Mouse (Mus musculus) intestine, embryonic 14.5 days (tissue): ENCODE results near the gene Nxf7. TPM values are rescaled to one million over a fixed set of nuclear protein-coding genes. Genes with fewer than 3 reads are reported as not detected.
"Not testable (repeated sequence)": the region's sequence is repeated elsewhere in the genome, so short reads cannot be mapped to it uniquely, and the experiment has no call there.

Experiments
- ATAC-seq: fragments of 200-750 bp; cut with Nextera tagmentation; replicated peaks from 2 replicates; pipeline ENCODE4 v1.8.0; 2017; ENCODE audit warnings: low read depth, moderate number of reproducible peaks, moderate TSS enrichment, moderate library complexity; ENCODE audit not compliant: low FRiP score, low TSS enrichment
- DNase-seq: peaks from one replicate; pipeline ENCODE4 v3.0.0-alpha.2; 2018; ENCODE audit warnings: low spot score
- H3K27ac ChIP-seq: fragments of 300-500 bp; sonication (generic); 2 replicates; pipeline ENCODE4 v1.5.1; 2014; ENCODE audit warnings: low read depth, mild to moderate bottlenecking, control low read depth
- H3K27me3 ChIP-seq: fragments of 300-500 bp; sonication (generic); replicated peaks from 2 replicates; pipeline ENCODE4 v1.6.1; 2014; ENCODE audit warnings: low read length, control low read depth; ENCODE audit not compliant: control insufficient read depth, insufficient read depth
- H3K36me3 ChIP-seq: fragments of 300-500 bp; sonication (generic); 2 replicates; pipeline ENCODE4 v1.6.1; 2014; ENCODE audit warnings: low read length, control low read depth; ENCODE audit not compliant: control insufficient read depth, insufficient read depth
- H3K4me1 ChIP-seq: fragments of 300-500 bp; sonication (generic); replicated peaks from 2 replicates; pipeline ENCODE4 v1.6.1; 2014; ENCODE audit warnings: low read length, control low read depth, mixed read lengths; ENCODE audit not compliant: control insufficient read depth, insufficient read depth
- H3K4me2 ChIP-seq: fragments of 300-500 bp; sonication (generic); 2 replicates; pipeline ENCODE4 v1.6.1; 2014; ENCODE audit warnings: low read length
- H3K4me3 ChIP-seq: fragments of 300-500 bp; sonication (generic); 2 replicates; pipeline ENCODE4 v1.5.1; 2014; ENCODE audit warnings: low read depth, low read length, control low read depth, mixed read lengths
- H3K9ac ChIP-seq: fragments of 300-500 bp; sonication (generic); 2 replicates; pipeline ENCODE4 v1.6.1; 2014; ENCODE audit warnings: mild to moderate bottlenecking, low read length
- H3K9me3 ChIP-seq: fragments of 300-500 bp; sonication (generic); 2 replicates; pipeline ENCODE4 v1.6.1; 2016; ENCODE audit warnings: low read length, control low read depth; ENCODE audit not compliant: control insufficient read depth
- WGBS: fragments of 180-500 bp; shearing (Covaris S2); extraction: QIAGEN DNeasy Blood & Tissue Kit; methylation state at CpG from one replicate; pipeline ENCODE4 v1.1.7; 2014; 5-methylcytosine and 5-hydroxymethylcytosine counted together
- polyA plus RNA-seq: library from polyadenylated mRNA; unstranded; fragments of >200 nt; fragmentation: Nextera tagmentation; extraction: Ambion mirVana; gene quantifications from 2 replicates; pipeline ENCODE4 v1.2.1, GENCODE M21; 2014

Gene Nxf7
- polyA plus RNA-seq, 1 experiment from 2014 or later, result 0.39 TPM

GRCm38 (mm10) chrX:135564934-135565333 lies 33.6 kb downstream of the Nxf7 start:
- not testable (repeated sequence) for H3K27me3 ChIP-seq, H3K36me3 ChIP-seq, H3K4me3 ChIP-seq, H3K4me1 ChIP-seq, DNase-seq, H3K9ac ChIP-seq, ATAC-seq, H3K9me3 ChIP-seq, H3K4me2 ChIP-seq, H3K27ac ChIP-seq
- WGBS, result 45% methylated on average over 4 of the region's 4 CpGs

GRCm38 (mm10) chrX:135562841-135563240 lies 35.7 kb downstream of the Nxf7 start:
- WGBS, result 26% methylated on average over 2 of the region's 2 CpGs
- DNase-seq, result no peak

GRCm38 (mm10) chrX:135561693-135562092 lies 36.9 kb downstream of the Nxf7 start:
- H3K4me3 ChIP-seq, H3K9me3 ChIP-seq, H3K36me3 ChIP-seq, H3K9ac ChIP-seq, ATAC-seq, H3K4me1 ChIP-seq, H3K27ac ChIP-seq, DNase-seq, H3K27me3 ChIP-seq, H3K4me2 ChIP-seq: not testable (repeated sequence)
- 28% methylated on average over 2 of the region's 2 CpGs for WGBS

More at GRCm38 (mm10) chrX:135562841-135563240, 35.7 kb downstream of the Nxf7 start:
- no peak overlapping the region for H3K9ac ChIP-seq
- no peak overlapping the region for H3K27ac ChIP-seq
- H3K4me3 ChIP-seq, result no peak overlapping the region
- H3K4me1 ChIP-seq, result no peaks in the 10 kb centered on the region
- no peaks in the 10 kb centered on the region for H3K27me3 ChIP-seq
- H3K4me2 ChIP-seq, result no peak overlapping the region
- no peaks in the 10 kb centered on the region for H3K9me3 ChIP-seq
- H3K36me3 ChIP-seq, result no peaks in the 10 kb centered on the region
- ATAC-seq, result no peak

GRCm38 (mm10) chrX:135560933-135561332 lies 37.6 kb downstream of the Nxf7 start:
- not testable (repeated sequence) for ATAC-seq, H3K4me1 ChIP-seq, DNase-seq

GRCm38 (mm10) chrX:135559665-135560064 lies 38.9 kb downstream of the Nxf7 start:
- 28% methylated on average over 7 of the region's 8 CpGs for WGBS
- not testable (repeated sequence) for ATAC-seq, H3K36me3 ChIP-seq

More at GRCm38 (mm10) chrX:135560933-135561332, 37.6 kb downstream of the Nxf7 start:
- not testable (repeated sequence) for H3K4me3 ChIP-seq, H3K27me3 ChIP-seq, H3K27ac ChIP-seq, H3K9ac ChIP-seq, H3K9me3 ChIP-seq, H3K4me2 ChIP-seq, H3K36me3 ChIP-seq
- WGBS, result 31% methylated on average over 4 of the region's 4 CpGs

More at GRCm38 (mm10) chrX:135559665-135560064, 38.9 kb downstream of the Nxf7 start:
- H3K4me3 ChIP-seq, H3K27ac ChIP-seq, H3K9ac ChIP-seq, H3K4me2 ChIP-seq, H3K4me1 ChIP-seq, H3K27me3 ChIP-seq, H3K9me3 ChIP-seq, DNase-seq: not testable (repeated sequence)

Other genes with a start within 250 kb of the Nxf7 start
- not detected in 2 replicates for gene Gm5128, start 225.5 kb downstream of the Nxf7 start, polyA plus RNA-seq
- gene Gm7903, start 164.9 kb downstream of the Nxf7 start, polyA plus RNA-seq, result not detected in 2 replicates
- gene AV320801, start 104.2 kb downstream of the Nxf7 start, polyA plus RNA-seq, result not detected in 2 replicates
- gene Prame, start 28.9 kb upstream of the Nxf7 start, polyA plus RNA-seq, result not detected in 2 replicates
- gene Tcp11x2, start 95.0 kb upstream of the Nxf7 start, polyA plus RNA-seq, result not detected in 2 replicates
- gene Tmsb15a, start 126.5 kb upstream of the Nxf7 start, polyA plus RNA-seq, result 0.55 TPM in 1 of 2 replicates, not detected in the other
- gene Armcx5, start 144.0 kb upstream of the Nxf7 start, polyA plus RNA-seq, result 8.3 TPM in 2 replicates
- gene Gprasp1, start 144.0 kb upstream of the Nxf7 start, polyA plus RNA-seq, result 38.6 and 45.8 TPM in 2 replicates
- 41.4 and 45.5 TPM in 2 replicates for gene Bhlhb9, start 198.8 kb upstream of the Nxf7 start, polyA plus RNA-seq
- 19.8 and 24.9 TPM in 2 replicates for gene Gprasp2, start 240.3 kb upstream of the Nxf7 start, polyA plus RNA-seq